Mouse (Mus musculus): ENCODE measurements at regions not wholly inside any gene's neighbourhood (a gene's known extent, or its start where the extent isn't known, plus 50 kb on each side); places are given as distances from the start of the nearest gene placed in this dataset.

DNA sequence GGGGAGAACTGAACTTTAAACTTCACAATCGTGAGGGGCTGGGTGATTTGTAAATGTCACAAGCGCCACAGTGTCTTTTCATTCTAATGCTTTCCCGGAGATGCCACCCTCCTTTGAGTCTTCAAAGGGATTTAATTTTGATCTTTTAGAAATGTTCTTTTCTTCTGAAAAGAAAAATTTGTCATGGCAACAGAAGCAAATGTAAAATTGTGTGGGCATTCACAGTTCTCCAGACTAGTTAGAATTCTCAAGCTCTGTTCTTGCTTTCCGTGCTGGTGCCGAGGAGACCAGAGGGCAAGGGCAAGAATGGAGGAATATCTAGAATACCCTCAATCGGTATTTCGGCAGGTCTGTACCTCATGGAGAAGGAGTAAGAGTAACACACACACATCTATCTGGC, 164.1 kb upstream of the Ccdc122 start:
- in situ Hi-C loops (cut with MseI, MboI), result no loop called here

DNA sequence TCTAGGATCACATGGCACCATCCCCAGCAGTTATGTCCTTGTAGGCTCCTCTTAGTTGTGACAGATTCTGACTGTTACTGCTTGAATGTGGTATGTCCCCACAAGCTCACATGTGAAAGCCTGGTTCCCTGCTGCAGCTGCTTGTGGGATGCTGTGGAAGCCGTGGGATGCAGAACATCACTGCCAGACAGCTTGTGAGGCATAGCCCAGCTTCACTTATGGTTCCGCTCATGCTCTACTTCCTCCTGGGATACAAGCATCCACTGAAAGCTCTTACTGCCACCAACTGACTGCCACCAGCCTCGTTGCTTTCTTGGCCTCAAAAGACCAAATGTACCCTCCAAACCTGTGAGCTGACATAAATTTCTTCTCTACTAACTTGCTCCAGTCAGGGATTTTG, 167.7 kb upstream of the Ccdc122 start:
- in situ Hi-C loops (cut with MseI, MboI), result no loop called here

DNA sequence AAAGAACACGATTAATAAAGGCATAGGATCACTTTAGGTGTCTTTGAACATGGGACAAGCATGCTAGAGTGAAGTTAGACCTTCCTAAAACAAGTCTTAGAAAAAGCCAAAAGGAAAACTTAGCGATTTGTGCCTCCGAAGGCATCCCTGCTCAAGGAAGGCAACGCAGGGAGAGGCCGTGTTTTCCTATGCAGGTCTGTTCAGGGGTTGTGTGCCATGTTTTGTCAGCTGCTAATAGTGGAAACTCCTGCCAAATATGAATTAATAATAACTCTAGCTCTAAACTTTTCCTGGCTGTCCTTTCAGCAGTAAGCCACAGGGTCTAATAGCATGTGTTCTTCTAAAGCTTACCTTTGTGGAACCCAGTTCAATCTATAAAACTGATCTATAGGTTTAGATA, 168.4 kb upstream of the Ccdc122 start:
- in situ Hi-C loops (cut with MseI, MboI), result no loop called here

DNA sequence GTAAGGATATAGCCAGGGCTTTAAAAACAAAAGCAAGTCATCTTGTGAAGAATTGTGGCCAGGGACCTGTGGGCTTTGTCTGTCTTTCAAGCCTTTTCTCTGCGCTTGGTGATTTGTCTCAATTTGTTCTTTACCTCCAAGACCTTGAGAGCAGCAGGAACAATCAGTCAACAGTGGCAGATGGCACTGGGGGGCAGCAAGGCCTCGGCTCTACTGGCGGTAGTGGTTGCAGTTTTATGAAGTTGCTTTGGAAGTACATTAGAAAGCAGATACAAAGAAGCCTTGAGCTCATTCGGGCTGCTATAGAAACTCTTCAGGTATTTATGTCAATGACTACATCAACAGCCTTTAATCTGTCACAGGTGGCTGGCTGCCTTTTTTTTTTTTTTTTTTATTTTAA, 171.9 kb upstream of the Ccdc122 start:
- in situ Hi-C loops (cut with MseI, MboI), result no loop called here

DNA sequence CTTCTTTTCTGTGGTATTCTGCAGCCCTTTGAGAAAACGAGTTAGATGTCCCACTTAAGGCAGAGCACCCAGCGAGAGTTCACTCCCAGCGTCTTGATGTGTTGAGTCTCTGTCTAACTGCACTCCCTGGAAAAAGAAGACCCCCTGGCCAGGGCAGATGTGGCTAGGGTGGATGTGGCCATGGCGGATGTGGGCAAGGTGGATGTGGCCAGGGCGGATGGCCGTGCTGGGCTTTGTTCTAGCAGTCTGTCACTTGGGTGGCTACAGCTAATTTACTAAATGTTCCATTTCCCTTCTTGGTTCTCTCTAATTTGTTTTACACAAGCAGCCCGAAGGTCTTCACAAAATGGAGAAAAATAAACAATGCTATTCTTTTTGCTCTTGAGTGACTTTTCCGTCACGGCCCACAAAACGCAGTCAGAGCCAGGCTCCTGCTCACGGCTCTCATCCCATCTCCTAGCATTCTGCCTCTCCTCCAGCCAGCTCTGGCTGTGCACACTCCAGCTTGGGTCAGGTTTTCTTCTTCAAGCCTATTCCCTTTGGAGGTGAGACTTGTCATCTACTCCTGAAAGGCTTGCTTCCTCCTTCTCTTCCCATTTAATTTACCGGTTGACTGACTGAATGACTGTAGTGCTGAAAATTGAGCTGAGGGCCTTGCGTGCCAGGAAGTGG, 173.4 kb upstream of the Ccdc122 start:
- in situ Hi-C loops (cut with MseI, MboI), result no loop called here

DNA sequence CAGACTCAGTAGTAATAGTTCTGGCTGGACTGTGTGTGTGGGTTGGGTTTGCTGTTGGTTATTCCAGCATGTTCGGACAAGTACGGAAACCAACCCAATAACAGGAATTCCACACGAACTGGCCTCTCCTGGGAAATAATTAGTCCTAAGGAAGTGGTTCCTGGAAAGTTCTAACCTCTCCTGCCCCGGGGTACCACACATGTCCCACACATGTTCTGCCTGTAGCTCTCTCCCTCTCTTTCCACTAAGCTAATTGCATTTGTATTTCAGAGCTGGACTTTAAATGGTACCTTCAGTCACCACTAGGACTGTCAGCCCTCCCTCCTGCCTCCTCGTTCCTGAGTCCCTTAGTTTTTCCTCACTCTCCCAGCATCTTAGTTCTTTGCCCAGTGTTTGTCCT, 178.2 kb upstream of the Ccdc122 start:
- in situ Hi-C loops (cut with MseI, MboI), result no loop called here

DNA sequence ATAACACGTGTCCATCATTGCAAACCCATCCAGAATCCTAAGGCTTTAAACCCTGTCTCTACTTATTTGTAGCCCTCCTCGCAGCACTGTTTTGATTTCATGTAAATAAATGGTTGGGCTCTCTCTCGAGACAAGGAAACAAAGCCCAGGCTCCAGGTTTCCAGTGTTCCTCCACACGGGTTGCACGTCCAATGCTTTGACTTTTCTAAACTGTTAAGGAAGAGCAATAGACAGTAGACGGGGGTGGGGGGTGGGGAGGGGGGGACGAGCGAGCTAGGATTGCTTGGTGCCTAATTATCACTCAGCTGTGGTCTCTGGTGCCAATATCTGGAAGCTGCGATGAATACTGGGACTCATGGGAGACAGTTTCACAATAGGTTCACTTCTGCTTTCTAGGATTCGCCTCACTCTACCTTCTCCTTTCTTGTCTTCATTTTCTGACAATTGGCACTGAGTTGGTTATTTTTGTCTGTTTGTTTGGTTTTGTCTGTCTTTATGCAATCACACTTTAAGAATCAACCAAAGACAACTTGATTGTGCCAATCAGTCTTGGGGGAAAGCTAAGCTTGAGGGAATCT, 179.3 kb upstream of the Ccdc122 start:
- in situ Hi-C loops (cut with MseI, MboI), result no loop called here

DNA sequence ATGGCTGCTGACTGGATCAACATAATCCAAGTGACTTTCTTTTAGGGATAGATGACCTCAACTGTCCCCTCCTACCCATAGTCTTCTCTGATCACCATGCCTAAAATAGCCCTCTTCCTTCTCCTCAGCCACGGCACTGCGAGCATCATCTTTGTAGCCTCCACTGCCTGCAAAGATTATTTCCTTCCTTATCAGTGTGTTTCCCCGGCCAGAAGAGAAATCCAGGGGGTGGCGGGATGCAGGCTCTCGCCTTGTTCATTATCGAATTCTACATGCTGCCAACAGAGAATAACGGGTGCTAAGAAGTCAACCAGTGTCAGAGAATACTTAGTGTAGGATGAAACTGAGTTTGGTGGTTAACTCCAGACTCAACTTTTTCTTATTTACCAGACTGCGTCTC, 180.0 kb upstream of the Ccdc122 start:
- in situ Hi-C loops (cut with MseI, MboI), result no loop called here

DNA sequence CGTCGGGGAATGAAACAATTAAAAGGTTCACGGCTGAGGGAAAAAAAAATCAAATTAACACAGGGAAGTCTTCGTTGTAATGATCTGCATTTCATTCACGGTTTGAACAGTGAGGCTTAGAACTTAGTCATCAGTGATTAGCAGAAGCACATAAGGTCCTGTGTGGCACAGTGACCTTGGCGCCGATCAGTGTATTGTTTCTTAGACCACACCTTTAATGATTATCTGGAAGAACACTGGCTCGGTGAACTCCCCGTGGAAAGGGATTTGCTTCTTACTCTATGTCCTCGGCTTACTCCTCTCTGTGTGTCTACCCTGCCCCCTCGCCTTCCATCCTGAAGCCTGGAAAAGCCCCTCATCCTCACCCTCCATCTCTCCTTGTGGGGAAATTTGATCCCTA, 181.6 kb upstream of the Ccdc122 start:
- in situ Hi-C loops (cut with MseI, MboI), result no loop called here

DNA sequence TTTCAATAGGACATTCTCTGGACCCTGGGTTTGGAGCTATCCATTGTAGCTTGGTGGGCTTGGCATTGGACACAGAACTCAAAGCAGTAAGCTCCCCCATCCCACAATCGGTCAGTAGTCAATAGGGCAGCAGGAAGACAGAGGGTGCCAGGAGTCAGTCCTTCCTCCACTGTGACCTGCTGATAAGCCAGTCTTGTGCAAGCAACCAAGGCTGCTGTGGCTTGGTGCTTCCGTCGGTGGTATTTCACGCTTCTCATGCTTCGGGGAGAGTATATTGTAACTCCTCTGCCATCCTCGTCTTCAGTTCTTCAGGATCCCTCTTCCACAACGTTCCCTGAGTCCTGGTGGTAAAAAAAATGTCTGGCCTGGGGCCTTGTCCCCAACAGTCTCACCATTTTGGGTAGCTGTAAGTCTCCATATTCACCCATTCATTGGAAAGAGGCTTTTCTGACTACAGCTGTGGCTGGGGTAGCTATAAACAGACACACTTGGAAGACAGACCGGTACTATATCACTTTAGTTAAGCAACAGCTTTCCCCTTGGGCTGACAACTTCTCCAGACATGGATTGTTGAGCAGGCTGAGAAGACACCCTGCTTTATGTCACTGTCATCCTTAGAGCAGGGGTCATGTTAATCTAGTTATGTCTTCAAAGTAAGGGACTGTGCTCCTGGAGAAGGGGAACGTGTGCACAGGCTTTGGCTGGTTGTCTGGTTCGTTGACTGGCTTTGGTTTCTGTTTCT, 184.9 kb upstream of the Ccdc122 start:
- in situ Hi-C loops (cut with MseI, MboI), result no loop called here

DNA sequence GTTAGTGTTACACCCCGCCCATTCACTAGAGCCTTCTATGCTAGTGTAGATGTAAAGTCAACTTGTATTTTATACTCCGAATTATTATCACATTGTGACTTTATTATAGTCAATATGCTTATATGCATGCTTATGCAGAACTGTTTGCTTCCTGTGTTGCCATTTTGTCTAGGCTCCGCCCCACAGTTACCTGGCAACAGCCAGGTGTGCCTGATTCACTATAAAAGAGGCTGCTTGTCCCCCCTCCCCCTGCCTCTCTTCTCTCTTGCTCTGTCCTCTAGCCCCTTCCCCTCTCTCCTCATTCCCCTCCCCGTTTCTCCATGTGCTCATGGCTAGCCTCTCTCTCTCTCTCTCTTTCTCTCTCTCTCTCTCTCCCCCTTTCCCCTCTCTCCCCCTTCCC, 185.9 kb upstream of the Ccdc122 start:
- in situ Hi-C loops (cut with MseI, MboI), result no loop called here

DNA sequence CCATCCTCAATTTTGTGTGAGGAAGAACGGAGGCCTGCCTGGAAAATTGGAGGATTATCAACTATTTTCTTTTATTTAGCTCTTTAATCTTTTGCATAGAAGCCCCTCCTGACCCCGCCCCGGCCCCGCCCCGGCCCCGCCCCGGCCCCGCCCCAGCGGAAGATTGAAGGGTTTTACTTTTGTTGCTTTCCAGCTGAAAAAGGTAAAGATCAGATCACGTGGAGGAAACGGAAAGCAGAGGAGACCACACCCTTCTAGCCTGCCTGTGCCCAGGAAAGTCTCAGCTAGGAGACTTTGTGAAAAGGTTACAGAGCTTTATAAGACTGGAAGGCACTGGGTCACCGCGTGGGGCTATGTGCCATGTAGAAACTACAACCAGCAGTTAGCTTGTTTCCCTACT, 186.5 kb upstream of the Ccdc122 start:
- in situ Hi-C loops (cut with MseI, MboI), result no loop called here

DNA sequence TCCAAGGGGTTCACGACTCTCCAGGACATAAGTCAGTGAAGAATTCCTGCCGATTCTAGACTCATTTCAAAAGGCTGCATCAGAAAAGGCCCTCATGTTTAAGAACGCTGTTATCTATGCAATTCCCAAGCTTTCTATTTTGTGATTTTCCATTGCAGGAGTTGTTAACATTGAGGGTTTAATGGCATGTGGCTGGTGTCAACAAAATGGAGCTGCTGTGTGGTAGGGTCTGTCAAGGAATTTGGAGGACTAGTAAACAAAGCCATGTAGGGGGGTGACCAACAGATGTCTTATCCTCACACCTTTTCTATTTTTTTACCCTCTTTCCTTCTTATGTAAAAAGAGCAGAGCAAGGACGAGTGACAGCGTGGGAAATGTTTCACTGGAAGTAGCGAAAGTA, 186.9 kb upstream of the Ccdc122 start:
- in situ Hi-C loops (cut with MseI, MboI), result no loop called here

DNA sequence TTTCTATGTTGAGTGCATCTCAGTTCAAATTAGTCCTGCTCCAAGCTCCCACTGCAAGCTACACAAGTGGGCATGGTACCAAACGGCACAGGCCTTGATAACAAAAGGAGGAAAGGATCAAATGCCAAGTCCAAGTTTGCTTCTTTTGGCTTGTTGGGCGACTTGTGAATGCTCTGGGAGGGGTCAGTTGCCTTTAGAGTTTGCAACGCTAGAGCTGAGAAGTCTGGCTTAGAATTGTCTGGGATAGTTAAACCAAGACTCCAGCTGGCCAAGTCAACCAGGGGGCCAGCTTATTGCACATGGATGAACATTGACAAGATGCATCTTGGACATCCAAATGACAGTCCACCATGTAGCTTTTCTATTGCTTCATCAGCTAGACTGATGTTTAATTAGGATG, 187.5 kb upstream of the Ccdc122 start:
- in situ Hi-C loops (cut with MseI, MboI), result no loop called here

DNA sequence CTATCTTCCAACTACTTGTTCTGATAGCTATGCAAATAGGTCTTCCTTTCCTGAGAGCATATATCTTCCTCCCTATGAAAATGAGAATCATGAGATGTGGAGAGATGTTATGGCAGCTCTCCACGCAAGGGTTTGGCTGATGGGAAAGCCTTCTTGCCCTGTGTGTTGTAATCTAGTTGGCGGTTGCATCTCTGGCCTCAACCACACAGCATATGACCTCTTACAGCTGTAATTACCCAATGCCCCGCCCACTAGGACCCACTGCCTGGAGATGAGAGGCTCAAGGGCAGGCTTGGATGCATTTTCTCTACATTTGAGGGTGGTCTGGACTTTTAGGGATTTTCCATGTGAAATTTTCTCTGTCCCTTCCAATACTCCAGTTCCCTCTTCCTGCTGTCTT, 190.9 kb upstream of the Ccdc122 start:
- in situ Hi-C loops (cut with MseI, MboI), result no loop called here

DNA sequence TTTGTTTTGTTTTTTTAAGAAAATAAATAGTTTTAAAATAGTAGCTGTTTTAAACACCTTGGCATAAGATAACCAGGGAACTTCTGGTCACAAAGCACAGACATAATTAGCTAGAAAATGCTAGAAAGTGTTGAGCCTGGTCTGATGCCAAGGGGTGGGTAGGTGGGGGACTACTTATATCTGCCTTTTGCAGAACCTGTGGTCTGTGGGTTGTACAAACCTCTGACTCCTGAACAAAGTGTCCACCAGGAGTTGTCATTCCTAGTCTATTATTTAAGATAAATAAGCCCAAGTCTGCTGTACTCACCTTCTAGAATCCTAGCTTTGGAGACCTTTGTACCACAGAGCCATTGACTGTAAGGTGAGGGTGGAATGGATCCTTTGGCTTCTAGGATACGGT, 191.9 kb upstream of the Ccdc122 start:
- in situ Hi-C loops (cut with MseI, MboI), result no loop called here

DNA sequence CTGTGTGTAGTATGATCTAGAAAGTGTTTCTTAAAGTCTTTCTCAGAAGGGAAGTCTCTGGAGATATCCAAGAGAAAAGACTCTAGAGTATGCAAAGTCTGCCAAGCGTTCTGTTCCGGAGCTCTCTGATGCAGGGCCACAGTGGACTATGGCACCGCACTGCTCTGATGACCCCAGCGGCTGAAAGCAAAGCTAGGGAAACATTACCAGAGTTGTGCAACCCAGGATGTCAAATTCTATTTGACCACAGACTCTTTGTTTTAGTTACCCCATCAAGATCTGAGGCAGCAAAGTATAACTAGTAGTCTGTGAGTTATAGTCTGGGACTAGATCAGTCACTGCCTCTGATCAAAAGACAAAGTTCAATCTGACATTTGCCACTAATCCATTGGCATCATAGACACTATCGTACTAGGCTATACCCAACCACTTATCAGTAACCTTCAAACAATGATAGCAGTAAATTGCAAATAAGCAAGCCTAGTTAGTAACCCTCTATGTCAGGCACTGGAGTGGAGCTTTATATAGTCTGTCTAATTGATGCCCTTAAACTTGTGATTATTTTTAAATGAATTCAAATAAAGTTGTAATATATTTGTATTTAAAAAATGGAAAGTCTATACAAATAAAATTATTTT, 198.9 kb upstream of the Ccdc122 start:
- in situ Hi-C loops (cut with MseI, MboI), result no loop called here

DNA sequence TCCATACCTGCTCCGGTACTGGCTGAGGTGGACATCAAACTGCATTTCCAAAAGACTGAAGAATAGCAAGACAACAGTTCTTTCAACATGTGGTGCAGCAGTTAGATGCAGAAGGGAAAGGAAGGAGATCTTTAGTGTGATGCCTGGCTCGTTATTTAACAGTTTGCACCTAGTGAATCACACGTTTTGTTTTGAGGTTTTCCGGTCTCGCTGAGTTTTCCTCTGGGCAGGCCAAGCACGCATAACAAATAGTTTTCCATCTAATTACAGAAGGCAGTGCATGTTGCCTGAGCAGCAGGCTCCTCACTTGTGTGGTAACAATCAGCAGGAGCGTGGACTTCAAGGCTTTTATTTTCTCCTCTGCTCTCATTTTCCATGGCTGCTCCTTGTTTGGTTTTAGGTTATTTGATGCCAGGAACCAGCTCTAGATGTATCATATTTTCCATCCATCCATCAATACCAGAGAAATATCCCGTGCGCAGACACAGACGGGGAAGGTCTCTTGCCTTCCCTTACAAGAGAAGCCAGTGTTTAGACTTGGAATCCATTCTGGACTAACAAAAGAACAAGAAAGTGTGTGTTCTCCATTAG, 199.6 kb upstream of the Ccdc122 start:
- in situ Hi-C loops (cut with MseI, MboI), result no loop called here

DNA sequence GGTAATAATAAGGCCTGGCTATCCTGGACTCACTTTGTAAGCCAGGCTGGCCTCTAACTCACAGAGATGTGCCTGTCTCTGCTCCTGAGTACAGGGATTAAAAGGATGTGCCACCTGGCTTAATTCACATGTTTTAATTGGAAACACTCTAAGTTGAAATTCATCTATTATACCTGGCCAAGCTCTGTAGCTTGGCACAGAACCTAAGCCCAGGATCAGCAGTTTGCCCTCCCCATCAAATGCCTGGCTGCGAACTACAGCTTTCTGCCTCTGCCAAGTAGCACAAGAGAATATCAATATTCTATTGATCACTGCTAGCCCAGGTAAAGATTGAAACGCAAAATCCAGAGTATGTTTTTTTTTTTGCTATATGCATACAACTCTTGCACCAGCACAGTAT, 200.3 kb upstream of the Ccdc122 start:
- in situ Hi-C loops (cut with MseI, MboI), result no loop called here

DNA sequence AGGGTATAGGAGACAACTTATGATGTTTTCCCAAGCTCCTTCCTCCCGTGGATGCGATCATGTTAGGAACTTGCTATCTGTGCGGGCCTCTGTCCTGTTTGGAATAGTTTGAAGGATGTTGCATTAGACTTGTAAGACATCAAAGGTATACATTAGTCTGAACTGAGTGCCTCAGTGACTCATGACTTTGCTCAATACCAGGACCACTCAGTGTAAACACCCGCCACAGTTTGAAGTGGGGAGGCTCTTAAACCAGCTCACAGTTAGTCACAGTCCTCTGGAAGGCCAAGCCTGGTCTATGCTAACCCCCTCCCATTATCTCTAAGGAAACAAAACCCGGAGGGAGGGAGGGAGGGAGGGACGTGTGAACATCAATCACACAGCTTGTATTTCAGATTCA, 202.5 kb upstream of the Ccdc122 start:
- in situ Hi-C loops (cut with MseI, MboI), result no loop called here

DNA sequence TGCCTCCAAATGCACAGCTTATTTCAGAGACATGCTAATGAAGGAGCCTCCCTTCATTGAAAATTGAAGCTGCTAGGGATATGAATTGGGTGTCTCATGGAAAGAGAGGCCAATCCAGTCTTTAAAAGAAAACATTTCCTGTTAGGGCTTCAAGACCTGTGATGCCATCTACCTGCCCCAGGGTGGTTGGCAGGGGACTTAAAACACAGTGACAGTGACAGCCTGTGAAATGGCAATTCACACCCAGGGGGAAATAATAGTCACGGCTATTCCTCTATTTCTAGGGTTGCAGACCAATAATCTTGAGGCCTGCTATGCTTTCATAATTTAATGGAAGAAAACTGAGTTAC, 207.4 kb upstream of the Ccdc122 start:
- in situ Hi-C loops (cut with MseI, MboI), result no loop called here

DNA sequence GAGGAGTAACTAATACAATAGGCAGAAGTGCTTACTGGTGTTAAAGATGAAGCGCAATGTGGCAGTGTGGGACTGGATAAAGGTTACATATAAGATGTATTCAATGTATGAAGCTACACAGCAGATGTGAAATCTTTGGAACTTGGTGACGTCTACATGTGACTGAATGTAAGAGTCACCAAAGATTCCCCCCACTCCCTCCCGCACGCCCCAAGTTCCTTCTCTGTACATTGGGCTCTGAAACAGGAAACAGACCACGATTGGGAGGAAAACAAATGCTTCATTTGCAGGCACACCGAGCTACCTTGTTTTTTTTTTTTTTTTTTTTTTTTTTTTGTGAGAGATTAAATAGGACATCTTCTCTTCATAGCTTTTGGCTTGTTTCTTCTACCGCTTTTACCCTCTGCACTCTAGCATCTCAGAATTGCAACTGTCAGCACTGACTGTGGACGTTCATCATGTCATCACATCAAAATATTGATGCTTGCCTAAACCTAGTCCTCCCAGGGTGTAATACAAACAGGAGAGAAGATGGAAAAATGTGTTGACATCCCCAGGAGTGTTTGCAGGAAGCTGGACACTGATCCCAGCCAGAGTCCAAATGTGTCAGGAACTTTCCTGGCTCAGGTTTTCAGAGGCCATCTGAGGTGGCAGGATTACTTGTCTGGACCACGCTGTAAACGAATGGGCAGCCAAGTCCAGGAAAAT, 208.0 kb upstream of the Ccdc122 start:
- in situ Hi-C loops (cut with MseI, MboI), result no loop called here

Data from mouse trophoblast stem cell (cell line).